Mouse (Mus musculus) G1E (cell line): Measurements from ENCODE around the gene Antxr2.

Source experiments
- CTCF ChIP-seq: IDR thresholded peaks from 2 replicates; pipeline ENCODE4 v1.5.1; 2012; ENCODE audit warnings: low read depth, low read length, inconsistent platforms, mixed read lengths
- GATA1 ChIP-seq: IDR thresholded peaks from 2 replicates; pipeline ENCODE4 v1.6.1; 2012; ENCODE audit warnings: borderline replicate concordance, low read length, inconsistent platforms, mixed read lengths
- TAL1 ChIP-seq: conservative IDR thresholded peaks from 2 replicates; pipeline ENCODE4 v1.6.1; 2012; ENCODE audit warnings: low read depth, low read length, inconsistent platforms, mixed read lengths

DNA sequence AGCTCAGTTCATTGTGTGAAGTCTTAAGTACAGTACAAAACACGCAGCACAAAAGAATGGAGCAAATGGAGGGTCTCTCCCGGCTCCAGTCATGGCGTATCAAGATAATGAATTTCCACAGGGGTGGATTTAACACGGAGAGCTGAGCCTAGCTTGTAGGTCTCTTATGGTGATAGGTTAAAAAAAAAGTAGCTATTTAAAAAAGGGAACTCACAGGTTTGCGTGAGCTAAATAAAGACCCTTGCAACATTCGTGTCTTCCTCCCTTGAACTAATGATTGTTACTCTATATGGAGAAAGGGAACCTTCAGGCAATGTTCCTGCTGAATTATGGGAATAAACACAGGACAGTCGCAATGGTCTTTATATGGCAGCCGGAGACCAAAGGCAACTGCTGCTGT lies 150.7 kb downstream of the Antxr2 start:
- no peak for TF ChIP-seq CTCF
- no peak for TF ChIP-seq TAL1
- TF ChIP-seq GATA1: no peak
